Mouse (Mus musculus) gastrocnemius, postnatal 14 days (tissue): ENCODE data around the gene Plk5. TPM values are rescaled to one million over a fixed set of nuclear protein-coding genes. Genes with fewer than 3 reads are reported as not detected.

Source experiments
- DNase-seq: peaks from one replicate; pipeline ENCODE4 v3.0.0; 2021; ENCODE audit warnings: mixed read lengths
- intact Hi-C: fragments of 180-260 bp; cut with DNase I; formaldehyde crosslinking; loops from one replicate; pipeline ENCODE4 v1.15.1; 2025; ENCODE audit warnings: low total_unique reads
- microRNA-seq, 2 experiments: library from miRNA; unstranded; fragments of <30 nt; microRNA quantifications; one replicate each; pipeline ENCODE4 v1.2.0; 2021
- total RNA-seq, 2 experiments: library from RNA; stranded (reverse); gene quantifications; 2 replicates each; pipeline ENCODE4 v1.2.3; 2021

Gene Plk5
- total RNA-seq, 2 experiments from 2014 or later, result 0.12 to 0.13 TPM

GRCm38 (mm10) chr10:80400704-80401161 is 44.5 kb downstream of the Plk5 start:
- no peak for DNase-seq
- intact Hi-C loops, result no loop called here

DNA sequence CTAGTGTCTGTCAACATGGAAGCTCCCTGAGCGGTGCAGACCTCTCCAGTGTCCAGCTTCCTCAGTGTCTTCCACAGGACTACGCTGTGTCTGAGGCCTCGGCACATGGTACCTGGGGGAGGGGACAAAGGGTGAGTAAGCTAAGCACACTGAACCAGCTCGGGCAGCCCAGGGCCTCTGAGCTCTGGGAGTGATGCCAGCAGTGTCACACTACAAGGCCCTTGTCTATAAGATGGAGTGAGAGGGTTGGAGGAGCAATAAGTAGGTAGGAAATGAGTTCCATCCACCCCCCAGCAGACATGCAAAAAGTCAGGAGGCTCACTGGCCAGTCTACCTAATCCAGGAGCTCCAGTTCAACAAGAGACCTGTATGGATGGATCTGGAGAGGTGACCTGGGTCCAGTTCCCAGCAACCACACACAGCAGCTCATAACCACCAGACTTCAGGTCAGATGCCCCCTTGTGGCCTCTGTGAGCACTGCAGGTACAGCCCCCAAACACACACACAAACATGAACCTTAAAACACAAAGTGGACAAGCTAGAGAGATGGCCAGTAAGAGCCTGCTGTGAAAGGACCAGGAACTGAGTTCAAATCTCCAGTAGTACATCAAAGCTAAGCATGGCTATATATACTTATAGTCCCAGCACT is 46.9 kb downstream of the Plk5 start:
- no peak for DNase-seq
- intact Hi-C loops, result no loop called here

DNA sequence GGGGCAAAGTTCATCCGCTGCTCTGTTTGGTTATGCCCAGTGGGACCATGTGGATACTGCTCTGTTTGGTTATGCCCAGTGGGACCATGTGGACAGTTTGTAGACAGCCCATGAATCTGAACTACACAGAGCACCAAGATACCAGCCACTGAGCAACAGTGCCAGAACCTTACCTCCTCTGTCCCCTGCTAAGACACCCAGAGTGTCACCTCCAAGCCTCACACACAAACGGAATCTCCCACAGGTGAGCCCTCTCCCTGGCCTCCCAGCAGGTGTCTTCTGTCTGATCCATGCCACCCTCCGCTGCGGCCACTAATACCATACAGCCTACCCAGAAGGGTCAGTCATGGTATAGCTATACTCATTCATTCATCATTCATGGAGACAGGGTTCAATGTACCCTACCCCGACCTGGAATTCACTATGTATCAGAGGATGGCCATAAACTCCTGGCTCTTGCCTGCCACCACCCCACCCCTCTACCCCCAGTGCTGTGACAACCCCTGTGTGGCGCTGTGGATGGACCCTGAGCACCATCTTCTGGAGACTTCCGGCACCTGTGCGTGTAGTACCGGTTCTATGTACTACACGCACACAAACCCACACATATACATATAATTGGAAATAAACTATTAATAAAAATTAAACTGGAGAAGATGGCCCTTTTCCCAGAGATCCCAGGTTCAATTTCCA is 49.4 kb downstream of the Plk5 start:
- intact Hi-C loops, result no loop called here
- DNase-seq, result no peak

- peak; percentile 92 for DNase-seq
- intact Hi-C loops, result no loop called here
These were observed 50.6 kb downstream of the Plk5 start, which contains the start of gene Uqcr11 for GRCm38 (mm10) chr10:80406684-80407501. Gene Uqcr11, minus strand, starts transcription at chr10:80406830.

- no peak for DNase-seq
- intact Hi-C loops, result no loop called here
These were observed 51.7 kb downstream of the Plk5 start for GRCm38 (mm10) chr10:80407924-80408323.

- DNase-seq, result peak; percentile 67
- intact Hi-C loops, result no loop called here
These were observed 56.6 kb downstream of the Plk5 start for GRCm38 (mm10) chr10:80412656-80413541.

Small RNA genes lying within 50 kb of the gene (microRNA-seq; reads per million reads assigned to microRNA genes)
- gene Gm22721, result 0 reads per million in 2 experiments

Other genes starting within 250 kb of the Plk5 start
- gene Stk11, start 240.7 kb upstream of the Plk5 start, total RNA-seq, result 10 to 100 TPM; 87.6 to 98.0 TPM
- gene Atp5d, start 217.8 kb upstream of the Plk5 start, total RNA-seq, result 100 to 1,000 TPM; 657 to 736 TPM
- gene Cbarp, start 215.6 kb upstream of the Plk5 start, total RNA-seq, result 1 to 10 TPM; 1.6 TPM
- 10 to 100 TPM; 40.3 to 43.6 TPM for gene Midn, start 208.2 kb upstream of the Plk5 start, total RNA-seq
- 10 to 100 TPM; 41.4 to 41.5 TPM for gene Cirbp, start 190.5 kb upstream of the Plk5 start, total RNA-seq
- 1 to 10 TPM; 3.3 to 4.2 TPM for gene 1600002K03Rik, start 183.5 kb upstream of the Plk5 start, total RNA-seq
- gene Efna2, start 177.0 kb upstream of the Plk5 start, total RNA-seq, result under 1 TPM; 0.58 to 0.98 TPM
- gene Mum1, start 130.0 kb upstream of the Plk5 start, total RNA-seq, result 10 to 100 TPM; 15.2 to 19.4 TPM
- gene Ndufs7, start 107.3 kb upstream of the Plk5 start, total RNA-seq, result 100 to 1,000 TPM; 423 to 474 TPM
- gene Gamt, start 95.4 kb upstream of the Plk5 start, total RNA-seq, result 100 to 1,000 TPM; 232 to 267 TPM
- gene Dazap1, start 95.0 kb upstream of the Plk5 start, total RNA-seq, result 10 to 100 TPM; 49.9 to 51.0 TPM
- 100 to 1,000 TPM; 741 to 829 TPM for gene Rps15, start 64.0 kb upstream of the Plk5 start, total RNA-seq
- gene Apc2, start 60.5 kb upstream of the Plk5 start, total RNA-seq, result 1 to 10 TPM in 1 of 2 experiments, under 1 TPM in 1; 0.93 to 1.2 TPM
- gene 2310011J03Rik, start 35.9 kb upstream of the Plk5 start, total RNA-seq, result 1 to 10 TPM; 7.6 to 8.3 TPM
- 1 to 10 TPM in 1 of 2 experiments, under 1 TPM in 1; 0.53 to 1.2 TPM for gene Pcsk4, start 27.0 kb upstream of the Plk5 start, total RNA-seq
- 1 to 10 TPM; 1.9 to 2.5 TPM for gene Reep6, start 26.5 kb upstream of the Plk5 start, total RNA-seq
- 10 to 100 TPM; 24.2 to 26.1 TPM for gene Adamtsl5, start 8.0 kb upstream of the Plk5 start, total RNA-seq
- 1 to 10 TPM; 5.2 to 6.0 TPM for gene Mex3d, start 31.2 kb downstream of the Plk5 start, total RNA-seq
- gene Mbd3, start 43.1 kb downstream of the Plk5 start, total RNA-seq, result 100 to 1,000 TPM in 1 of 2 experiments, 10 to 100 TPM in 1; 81.0 to 102 TPM
- 100 to 1,000 TPM; 793 to 884 TPM for gene Uqcr11, start 50.4 kb downstream of the Plk5 start, total RNA-seq
- 10 to 100 TPM; 18.1 to 24.6 TPM for gene Tcf3, start 77.2 kb downstream of the Plk5 start, total RNA-seq
- gene Onecut3, start 138.4 kb downstream of the Plk5 start, total RNA-seq, result not detected
- not detected for gene Atp8b3, start 182.7 kb downstream of the Plk5 start, total RNA-seq
- gene Rexo1, start 205.1 kb downstream of the Plk5 start, total RNA-seq, result 10 to 100 TPM in 1 of 2 experiments, 1 to 10 TPM in 1; 9.8 to 11.1 TPM
- gene Klf16, start 220.9 kb downstream of the Plk5 start, total RNA-seq, result 1 to 10 TPM; 2.1 to 2.7 TPM
- 10 to 100 TPM; 55.8 to 57.1 TPM for gene Abhd17a, start 233.9 kb downstream of the Plk5 start, total RNA-seq
- 10 to 100 TPM; 18.3 to 22.0 TPM for gene Scamp4, start 246.4 kb downstream of the Plk5 start, total RNA-seq
- 1 to 10 TPM; 1.2 to 1.5 TPM for gene Adat3, start 246.4 kb downstream of the Plk5 start, total RNA-seq
- under 1 TPM; 0.18 to 0.27 TPM for gene Gm49322, start 249.6 kb downstream of the Plk5 start, total RNA-seq